Mouse (Mus musculus) cerebellum, adult 2 months (tissue): ENCODE data around the gene Exd2.

Source experiments
- CTCF ChIP-seq: fragments of 200-500 bp; IDR thresholded peaks from 2 replicates; pipeline ENCODE4 v1.5.1; 2011; ENCODE audit warnings: low read depth, mild to moderate bottlenecking, control low read depth, low read length, moderate library complexity, borderline replicate concordance; ENCODE audit not compliant: insufficient read depth
- POLR2A ChIP-seq: fragments of 200-500 bp; IDR thresholded peaks from 2 replicates; pipeline ENCODE4 v1.6.1; 2011; ENCODE audit warnings: low read length, control low read depth, borderline replicate concordance; ENCODE audit not compliant: insufficient read depth

DNA sequence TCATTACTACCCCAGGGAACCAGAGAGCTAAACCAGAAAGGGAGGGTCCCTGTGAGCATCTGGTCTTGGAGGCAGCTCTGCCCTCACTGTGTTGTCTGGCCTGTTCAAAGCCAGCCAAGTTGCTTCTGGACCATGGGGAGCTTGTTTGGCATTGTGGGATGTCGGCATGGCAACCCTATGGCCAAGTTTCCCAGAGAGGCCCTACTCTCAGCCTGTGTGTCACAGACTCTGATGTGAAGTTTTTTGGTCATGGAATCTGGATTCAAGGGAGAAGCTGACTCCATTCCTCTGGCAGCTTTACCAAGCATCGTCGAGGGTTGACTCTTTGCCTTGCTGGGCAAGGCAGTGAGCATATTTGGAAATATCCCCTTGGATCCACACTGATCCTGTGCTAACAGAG, 59.1 kb downstream of the Exd2 start:
- no peak for TF ChIP-seq POLR2A
- no peak for TF ChIP-seq CTCF
